Mouse (Mus musculus) lung, adult 18-20 months (tissue): Measurements from ENCODE around the gene Hmcn2.

Experiments
- DNase-seq, 2 experiments: peaks; one replicate each; pipeline ENCODE4 v3.0.0; 2022; ENCODE audit warnings: mixed read lengths in 2 of 2

Gene Hmcn2

DNA sequence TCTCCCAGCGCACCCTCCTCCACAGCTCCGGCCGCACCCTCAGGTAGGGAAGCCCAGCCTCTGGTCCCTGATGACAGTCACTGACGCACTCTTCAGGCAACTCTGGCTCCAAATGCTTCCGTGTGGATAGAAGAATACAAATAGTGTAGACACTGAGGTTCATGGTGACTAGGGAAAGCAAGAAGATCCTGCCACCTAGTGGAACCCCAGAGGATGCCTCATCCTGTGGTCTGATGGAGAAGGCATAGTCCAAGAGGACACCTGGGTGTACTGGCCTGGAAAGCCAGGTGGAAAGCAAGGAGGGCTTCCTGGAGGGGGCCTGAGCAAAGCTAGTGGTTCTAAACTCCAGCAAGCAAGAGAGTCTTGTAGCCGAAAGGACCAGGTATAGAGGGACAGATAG, 106.7 kb downstream of the Hmcn2 start:
- DNase-seq: no peak

DNA sequence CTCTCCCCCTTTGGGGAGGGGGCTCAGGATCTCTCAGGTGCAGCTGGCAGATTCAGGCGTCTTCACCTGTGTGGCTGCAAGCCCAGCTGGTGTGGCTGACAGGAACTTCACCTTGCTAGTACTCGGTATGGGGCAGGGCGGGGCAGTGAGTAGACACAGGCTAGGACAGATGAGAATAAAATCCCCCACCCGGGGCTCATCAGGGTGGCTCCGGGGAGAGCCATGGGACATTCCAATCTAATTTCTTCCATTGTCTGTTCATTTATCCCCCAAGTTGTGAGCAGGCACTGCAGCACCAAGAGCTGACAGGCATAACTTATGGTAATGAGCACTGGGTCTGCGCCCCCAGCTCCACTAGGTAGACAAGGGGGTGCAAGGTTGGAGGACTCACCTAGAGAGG, 108.4 kb downstream of the Hmcn2 start:
- no peak for DNase-seq

- DNase-seq: no peak
Measured at GRCm38 (mm10) chr2:31431477-31431876, 117.3 kb downstream of the Hmcn2 start.

DNA sequence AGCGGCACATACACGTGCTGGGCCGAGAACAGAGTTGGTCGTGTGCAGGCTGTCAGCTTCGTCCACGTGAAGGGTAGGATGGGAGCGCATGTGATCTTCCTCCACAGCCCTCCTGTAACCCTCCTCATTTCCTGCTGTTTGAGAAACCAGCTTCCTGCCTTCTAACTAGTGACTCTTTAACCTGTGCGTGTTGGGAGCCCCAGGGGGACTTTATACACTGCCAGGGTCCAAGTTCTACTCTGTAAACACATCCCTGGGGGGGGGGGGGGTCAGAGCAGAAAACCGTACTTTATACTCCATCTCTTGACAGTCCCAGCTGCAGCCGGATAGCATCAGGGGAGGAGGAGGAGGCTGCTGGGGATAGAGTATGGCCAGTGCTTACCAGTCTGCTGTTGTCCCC, 120.5 kb downstream of the Hmcn2 start:
- DNase-seq: no peak

GRCm38 (mm10) chr2:31435567-31435966, 121.4 kb downstream of the Hmcn2 start:
- peak; percentile 34 to 67 for DNase-seq

GRCm38 (mm10) chr2:31437480-31438245, 123.4 kb downstream of the Hmcn2 start:
- no peak for DNase-seq

DNA sequence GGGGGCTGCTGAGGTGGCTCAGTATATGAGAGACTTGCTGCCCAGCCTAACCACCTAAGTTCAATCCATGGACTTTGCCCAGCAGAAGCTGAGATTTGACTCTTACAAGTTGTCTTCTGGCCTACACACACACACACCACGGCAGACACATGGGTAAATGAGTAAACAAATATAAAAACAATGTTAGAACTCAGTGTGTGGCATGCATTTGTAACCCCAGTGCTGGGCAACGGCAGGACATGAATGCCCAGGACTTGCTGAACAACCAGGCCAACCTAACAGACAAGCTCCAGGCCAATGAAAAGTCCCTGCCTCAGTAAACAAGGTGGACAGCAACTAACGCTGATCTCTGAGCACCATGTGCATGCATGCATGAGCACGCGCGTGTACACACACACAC, 125.4 kb downstream of the Hmcn2 start:
- DNase-seq: no peak

- no peak for DNase-seq
Measured at GRCm38 (mm10) chr2:31442480-31443160, 128.4 kb downstream of the Hmcn2 start.

DNA sequence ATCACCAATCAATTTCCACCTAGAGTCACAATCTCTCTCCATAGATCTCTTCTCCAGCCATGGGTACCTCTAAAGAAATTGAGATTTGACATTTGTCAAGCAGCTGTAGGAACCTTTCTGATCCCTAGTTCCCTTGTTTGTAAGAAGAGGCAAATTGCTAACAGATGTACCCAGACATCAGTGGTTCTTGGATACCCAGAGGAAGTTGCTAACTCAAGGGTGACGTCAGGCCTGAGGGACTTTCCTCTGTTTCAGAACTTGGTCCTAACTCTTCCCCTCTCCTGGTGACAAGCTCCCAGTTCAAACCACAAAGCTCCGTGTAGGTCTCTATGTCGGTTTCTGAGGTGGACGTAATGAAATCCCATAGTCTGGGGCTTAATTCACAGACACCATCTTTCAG, 131.8 kb downstream of the Hmcn2 start:
- no peak for DNase-seq

GRCm38 (mm10) chr2:31446456-31446855, 132.2 kb downstream of the Hmcn2 start:
- no peak for DNase-seq

GRCm38 (mm10) chr2:31447536-31447935, 133.3 kb downstream of the Hmcn2 start:
- no peak for DNase-seq

DNA sequence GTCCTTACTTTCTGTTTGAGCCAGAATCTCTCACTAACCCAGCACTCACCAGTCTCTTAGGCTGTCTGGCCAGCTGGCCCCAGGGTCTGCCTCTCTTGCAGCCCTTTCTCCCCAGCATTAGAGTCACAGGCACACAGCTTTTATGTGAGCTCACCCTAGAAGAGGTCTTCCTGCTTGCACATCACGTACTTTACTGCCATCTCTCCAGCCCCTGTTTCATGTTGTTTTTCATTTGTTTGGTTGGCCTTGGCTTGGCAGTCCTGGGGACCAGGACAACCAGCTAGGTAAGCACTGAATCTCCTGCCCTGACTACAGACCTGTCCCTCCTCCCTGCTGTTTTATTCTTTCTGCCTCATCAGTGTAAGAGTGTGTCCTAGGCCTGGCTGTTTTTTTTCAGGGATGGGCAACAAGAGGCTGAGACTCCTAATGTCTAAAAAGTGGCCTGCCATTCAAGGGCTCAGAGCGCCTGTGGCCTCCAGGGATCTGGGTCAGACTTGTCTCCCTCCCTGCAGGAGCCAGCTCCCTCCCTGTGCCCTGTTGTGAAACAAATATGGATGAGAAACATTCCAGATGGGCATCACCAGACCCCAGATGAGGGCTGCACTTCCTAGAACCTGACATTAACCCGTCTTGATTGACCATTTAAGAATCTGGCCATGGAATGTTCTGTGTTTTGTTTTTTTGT, 134.7 kb downstream of the Hmcn2 start:
- no peak for DNase-seq

- no peak for DNase-seq
Measured at GRCm38 (mm10) chr2:31449441-31449815, 135.2 kb downstream of the Hmcn2 start.

GRCm38 (mm10) chr2:31449902-31450301, 135.7 kb downstream of the Hmcn2 start:
- no peak for DNase-seq

GRCm38 (mm10) chr2:31450661-31451060, 136.4 kb downstream of the Hmcn2 start:
- no peak for DNase-seq

- DNase-seq: no peak
Measured at GRCm38 (mm10) chr2:31451530-31451929, 137.3 kb downstream of the Hmcn2 start.

DNA sequence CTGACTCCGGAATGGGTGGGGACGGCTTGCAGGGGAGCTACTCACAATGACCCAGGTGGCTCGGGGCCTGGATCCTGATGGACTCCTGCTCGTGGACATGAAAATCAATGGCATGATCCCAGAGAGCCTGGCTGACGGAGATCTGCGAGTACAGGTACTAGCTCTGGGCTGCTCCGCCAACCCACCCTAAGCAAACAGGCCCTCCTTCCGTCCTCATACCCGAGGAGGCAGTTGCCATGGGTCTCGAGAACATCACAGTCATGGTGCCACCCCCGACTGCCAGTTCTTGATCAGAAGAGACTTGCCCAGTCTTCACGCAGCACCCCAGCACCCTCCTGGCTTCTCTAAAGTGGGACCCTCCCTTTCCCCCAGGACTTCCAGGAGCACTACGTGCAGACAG, 138.8 kb downstream of the Hmcn2 start:
- DNase-seq: no peak

GRCm38 (mm10) chr2:31453559-31454177, 139.5 kb downstream of the Hmcn2 start:
- peak; percentile 64 to 79 for DNase-seq

GRCm38 (mm10) chr2:31454280-31454679, 140.1 kb downstream of the Hmcn2 start:
- DNase-seq: peak; percentile 47 to 65

DNA sequence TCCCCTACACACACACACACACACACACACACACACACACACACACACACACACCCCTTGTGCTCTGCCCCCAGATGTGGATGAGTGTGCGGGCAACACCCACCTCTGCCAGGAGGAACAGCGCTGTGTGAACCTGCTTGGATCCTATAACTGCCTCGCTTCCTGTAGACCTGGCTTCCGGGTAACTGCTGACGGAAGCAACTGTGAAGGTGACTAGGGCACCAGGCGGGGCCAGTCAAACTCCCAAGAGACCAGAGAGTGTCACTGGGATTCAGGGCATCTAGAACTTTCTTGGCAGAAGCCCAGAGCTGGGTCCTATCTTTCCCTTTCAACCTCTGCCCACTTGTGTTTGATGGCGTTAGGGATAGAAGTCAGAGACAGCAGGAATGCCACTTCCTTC, 141.2 kb downstream of the Hmcn2 start:
- DNase-seq: no peak

DNA sequence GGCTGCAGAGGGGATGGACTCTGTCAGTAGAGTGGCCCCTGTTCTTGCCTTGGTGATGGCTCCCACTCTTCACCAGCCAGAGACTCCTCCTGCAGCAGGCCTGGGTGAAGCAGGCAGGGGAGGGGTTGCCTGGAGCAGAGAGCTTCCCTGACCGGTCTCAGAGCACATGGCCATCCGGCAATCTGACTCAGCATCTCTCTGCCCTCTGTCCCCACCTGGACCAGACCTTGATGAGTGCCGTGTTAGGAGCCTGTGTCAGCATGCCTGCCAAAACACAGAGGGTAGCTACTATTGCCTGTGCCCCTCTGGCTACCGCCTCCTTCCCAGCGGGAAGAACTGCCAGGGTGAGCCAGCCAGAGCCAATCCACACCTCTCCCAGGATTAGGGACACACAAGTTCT, 144.2 kb downstream of the Hmcn2 start:
- DNase-seq: no peak

DNA sequence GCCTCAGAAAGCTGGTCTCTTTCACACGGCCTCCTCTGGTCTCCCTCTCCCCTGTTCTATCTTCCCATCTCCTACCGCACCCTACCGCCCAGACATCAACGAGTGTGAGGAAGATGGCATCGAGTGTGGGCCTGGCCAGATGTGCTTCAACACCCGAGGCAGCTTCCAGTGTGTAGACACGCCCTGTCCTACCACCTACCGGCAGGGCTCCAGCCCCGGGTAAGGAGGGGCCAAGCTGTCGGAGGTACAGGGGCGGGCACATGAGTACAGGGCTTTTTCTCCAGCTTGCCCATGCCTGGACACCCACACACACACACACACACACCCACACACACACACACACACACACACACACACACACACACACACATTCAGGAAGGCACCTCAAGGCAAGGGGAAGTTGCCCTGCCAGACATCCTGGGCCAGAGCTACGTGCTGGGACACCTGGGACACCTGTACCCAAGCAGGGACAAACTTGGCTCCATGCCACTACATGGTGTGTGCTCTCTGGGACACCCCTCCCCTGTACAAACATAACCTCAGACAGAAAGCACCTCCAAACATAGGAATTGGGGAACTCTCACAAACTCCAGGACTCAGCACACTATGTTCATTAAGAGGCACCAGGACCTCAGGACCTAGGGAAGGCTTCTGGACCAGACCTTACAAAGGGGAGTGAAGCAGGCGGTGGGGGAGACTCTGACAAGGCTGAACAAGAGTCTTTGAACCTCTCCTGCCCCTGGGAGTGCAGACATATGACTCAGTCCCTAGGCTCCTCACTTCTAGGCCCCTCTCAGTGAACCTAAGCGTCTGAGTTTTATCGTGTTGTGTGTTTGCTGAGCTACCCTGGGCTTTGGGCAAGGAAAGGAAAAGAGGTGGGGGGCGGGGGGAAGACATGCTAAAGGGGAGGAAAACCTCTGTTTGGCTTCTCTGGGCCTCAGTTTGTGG, 145.0 kb downstream of the Hmcn2 start:
- DNase-seq: no peak
